Mouse (Mus musculus) induced T-regulatory cell, adult 2 months (primary cell): Measurements from ENCODE around the gene Mon1a.
A peak's percentile ranks its signal among the peaks of the same experiment; 100 is the strongest.

Experiments used
- DNase-seq: peaks from one replicate; pipeline ENCODE4 v3.0.0-alpha.2; 2012; ENCODE audit warnings: low read depth

The Mon1a gene

DNA sequence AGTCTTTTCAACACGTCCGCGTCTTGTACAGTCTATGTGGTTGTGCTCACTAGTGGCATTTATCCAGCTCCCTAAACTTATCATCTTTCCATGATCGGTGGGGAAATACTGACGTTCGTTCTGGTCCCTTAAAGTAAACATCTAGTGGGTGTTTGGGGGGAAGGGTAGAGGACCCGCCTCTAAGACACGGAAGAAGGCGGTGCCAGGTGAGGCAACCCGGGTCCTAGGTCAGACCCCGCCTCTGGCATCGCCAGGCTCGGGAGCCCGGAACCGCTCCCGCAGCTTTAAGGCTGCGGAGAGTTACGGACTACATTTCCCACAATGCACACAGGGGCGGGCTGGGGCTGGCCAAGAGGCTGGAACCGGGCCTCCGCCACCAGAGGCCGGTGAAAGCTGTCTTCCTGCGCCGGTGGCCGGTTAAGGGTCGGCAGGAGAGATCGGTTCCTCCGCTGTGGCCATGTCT is at the start of gene Mon1a:
Gene Mon1a (plus strand): TSS at position 348 of the 463 bp plus-strand sequence.
- peak; percentile 94 for DNase-seq

DNA sequence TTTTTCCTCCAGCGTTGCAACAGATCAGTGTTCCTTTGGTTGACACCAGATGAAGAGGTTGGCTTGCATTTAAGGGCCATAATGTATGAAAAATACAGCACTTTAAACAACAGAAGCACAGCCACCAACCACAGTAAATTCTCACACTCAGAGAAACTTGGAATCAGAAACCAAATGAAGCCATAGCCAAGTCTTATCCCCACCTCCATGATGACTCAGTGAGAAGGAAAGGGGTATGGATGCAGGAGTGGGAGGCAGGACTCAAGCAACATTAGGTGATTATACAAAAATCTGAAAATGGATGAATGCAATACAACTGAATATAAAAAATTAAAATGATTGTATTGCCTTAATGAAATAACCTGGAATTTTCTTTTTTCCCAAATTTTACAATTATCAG is 49.1 kb upstream of the Mon1a start:
- no peak for DNase-seq

DNA sequence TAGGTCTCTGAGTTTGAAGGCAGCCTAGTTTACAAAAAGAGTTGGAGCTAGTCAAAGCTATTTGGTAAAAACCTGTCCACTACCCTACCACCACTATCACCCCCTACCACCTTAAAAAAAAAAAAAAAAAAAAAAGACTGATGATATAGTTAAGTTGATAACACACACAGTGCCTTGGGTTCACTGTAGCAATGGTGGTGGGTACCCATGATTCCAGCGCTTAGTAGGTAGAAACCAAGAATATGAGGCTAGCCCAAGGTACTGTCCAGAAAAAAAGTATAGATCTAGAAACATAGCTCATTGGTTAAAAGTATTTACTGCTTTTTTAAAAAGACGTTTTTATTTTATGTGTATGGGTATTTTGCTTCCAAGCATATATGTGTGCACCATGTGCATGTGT is 45.2 kb upstream of the Mon1a start:
- DNase-seq: no peak

DNA sequence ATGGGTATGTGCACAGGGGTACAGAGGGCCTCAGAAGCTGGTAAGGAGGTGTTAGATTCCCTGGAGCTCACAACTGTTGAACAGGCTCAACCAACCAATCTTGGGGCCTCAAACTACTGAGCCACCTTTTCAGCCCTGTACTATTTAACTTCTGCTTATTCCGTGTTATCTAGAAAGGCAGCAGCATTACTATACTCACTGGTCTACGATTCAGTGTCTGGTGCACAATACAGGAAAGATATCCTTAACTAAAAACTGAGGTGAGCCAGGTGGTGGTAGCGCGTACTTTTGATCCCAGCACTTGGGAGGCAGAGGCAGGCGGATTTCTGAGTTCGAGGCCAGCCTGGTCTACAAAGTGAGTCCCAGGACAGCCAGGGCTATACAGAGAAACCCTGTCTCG is 39.0 kb upstream of the Mon1a start:
- no peak for DNase-seq

DNA sequence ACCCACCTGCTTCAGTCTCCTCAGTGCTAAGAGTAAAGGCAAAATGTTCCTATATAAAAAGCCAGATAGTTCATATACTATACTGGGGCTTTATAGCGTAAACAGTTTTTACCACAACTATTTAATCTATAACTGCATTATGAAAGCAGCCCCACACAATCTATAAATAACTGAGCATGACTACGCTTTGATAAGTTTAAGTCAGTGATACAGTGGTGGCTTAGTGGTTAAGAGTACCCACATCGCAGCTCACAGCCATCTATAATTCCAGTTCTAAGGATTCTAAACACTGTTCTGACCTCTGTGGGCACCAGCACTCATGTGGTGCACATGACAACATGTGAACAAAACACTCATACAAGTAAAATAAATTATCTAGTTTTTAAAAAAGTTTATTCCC is 29.6 kb upstream of the Mon1a start:
- no peak for DNase-seq

DNA sequence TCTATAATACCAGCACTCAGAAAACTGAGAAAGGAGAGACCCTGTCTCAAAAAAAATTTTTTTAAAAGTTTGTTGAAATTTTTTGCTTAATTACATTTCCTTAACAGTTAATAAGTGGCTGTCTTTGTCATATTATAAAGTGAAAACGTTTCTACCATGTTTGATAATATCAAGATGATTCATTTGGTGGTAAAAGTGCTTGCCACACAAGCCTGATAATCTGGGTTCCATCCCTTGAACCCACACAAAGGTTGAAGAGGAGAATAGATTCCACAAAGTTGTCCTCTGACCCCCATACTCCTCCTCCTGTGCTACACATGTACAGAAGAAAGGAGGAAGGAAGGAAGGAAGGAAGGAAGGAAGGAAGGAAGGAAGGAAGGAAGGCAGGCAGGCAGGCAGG is 23.5 kb upstream of the Mon1a start:
- no peak for DNase-seq

DNA sequence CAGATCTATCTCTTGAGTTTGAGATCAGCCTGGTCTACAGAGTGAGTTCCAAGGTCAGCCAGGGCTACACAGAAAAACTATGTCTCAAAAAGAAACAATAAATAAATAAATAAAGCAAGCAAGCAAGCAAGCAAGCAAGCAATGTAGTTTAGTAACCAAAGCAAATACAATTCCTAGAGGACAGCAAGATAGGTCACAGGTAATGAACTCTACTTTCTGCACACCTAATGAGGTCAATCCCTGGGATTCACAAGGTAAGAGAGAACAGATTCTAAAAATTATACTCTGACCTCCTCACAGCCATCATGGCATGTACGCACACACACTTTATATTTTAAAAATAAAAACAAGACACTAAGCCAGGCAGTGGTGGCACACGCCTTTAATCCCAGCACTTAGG is 21.9 kb upstream of the Mon1a start:
- DNase-seq: no peak

DNA sequence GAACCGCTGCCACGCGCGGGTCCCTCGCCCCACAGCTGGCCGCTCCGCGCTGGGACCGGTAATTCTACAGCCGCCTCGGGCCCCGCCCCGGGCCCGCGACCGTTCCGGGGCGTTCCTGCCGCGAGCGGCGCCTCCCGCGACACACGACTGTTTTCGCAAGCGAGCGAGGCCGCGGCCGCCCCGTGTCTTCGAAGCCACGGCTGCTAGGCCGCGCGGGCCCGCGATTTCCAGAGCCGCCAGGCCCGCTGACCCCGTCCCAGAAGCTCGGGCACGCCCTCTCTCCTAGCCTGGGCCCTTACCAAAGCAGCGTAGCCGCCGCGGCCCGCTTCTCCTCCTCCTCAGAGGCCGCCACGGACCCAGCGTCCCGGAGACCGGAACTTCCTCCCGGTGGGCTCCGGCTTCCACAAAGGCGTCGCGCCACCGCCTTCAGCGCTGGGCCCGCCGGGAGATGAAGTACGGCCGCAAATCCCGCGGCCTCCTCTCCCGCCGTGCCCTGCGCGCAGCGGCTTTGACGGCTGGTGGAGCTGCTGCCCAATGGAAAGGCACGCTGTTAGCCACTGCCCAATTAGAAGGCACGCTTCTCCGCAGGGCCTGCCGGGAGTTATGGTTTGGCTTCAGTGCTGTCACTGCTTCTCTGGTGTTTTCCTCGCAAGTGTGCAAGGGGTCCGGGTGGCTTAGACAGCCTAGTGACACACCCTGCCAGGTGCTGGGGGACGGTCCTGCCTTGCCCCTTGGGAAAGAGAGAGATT is 15.4 kb upstream of the Mon1a start:
- peak; percentile 95 for DNase-seq

DNA sequence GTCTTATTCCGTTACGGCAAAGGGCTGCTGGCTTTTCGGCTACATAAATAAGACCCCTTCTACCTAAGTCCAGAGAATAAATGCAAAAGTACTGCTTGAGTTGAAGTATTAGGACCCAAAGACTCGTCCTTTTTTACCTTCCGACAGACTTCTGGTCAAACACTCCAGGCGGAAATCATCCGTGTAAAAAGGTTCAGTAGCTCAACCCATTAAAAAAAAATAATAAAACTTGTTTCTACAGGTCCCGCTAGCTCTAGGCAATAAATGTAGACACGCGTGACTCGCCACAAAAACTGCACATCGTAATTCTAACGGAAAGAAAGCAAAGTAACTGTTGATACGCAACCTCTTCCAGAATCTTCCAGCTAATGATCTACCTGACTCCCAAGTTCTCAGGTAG is 14.8 kb upstream of the Mon1a start, which contains the start of gene Rbm6:
Gene Rbm6 (minus strand): TSS at position 101 of the 400 bp plus-strand sequence.
- DNase-seq: no peak

DNA sequence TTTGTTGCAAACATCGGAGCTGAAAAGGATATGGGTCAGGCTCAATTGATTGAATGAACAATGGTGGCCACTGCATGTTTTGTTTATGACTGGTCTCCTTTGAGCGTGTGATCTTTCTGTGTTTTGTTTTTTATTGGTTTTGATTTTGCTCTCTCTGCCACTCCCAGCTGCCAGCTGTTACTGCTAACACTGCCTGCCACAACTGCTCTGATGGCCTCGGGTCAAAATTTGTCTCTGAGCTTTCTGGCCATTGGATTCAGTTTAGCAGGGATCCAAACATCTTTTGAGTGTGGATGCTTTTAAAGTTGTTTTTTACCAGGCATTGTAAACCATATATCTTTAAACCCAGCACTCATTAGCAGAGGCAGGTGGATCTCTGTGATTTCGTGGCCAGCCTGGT is 7.5 kb upstream of the Mon1a start:
- DNase-seq: no peak

DNA sequence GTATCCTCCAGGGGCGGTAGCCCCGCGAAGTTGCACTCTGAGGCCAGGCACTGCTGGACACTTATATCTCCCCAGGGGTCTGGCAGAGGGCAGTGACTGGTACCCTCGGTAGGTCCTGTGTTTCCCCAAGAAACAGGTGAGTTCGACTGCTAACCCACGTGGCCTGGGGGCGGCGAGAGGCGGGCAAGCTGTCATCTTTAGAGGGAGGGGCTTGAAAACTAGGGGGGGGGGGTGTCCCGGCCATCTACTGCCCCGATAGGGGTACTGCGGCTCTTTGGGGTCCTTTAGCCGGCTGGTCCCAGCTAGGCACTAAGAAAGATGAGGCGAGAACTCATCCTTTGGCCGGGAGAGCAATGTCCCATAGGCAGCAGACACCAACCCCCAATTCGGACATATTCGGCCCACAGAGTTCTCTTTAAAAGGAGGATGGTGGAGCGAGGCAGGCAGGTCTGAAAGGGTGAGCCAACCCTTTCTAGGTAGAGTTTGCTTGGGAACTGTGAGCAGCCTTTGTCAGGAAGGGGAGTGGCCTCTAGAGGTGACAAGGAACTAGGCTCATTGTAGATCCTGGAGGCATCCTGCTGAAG is 408 bp downstream of the Mon1a start:
- DNase-seq: peak; percentile 77

DNA sequence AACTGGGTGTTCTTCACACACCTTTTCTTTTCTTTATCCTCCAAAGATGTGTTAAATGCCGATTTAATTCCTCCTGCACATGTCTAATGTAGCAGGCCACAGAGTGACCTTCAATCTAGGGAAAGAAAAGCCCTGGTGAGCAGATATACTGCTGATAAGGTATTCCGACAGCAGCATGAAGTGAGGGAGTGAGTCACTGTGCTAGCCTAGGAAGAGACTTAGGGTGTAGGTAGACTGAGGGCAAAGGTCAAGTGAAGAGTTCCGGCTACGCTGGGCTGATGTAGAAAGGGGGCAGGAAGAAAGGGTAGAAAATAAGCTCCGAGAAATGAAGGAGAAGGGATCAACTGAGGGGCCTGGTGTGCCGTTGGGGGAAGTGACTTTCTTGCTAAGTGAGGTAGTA is 2.3 kb downstream of the Mon1a start:
- no peak for DNase-seq

DNA sequence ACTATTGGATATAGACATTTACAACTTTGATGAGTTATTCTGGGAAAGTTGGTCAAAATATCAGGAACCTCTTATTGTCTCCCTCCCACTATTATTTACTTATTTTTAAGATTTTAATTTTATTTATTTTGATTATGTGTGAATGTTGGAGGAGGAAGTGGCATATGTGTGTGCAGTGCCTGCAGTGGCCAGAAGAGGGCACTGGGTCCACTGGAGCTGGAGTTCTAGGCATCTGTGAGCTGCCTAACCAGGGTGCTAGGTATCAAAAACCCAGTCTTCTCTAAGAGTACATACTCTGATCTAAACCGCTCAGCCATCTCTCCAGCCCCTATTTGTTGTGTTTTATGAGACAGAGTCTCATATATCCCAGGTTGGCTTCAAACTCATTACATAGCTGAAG is 3.1 kb downstream of the Mon1a start:
- DNase-seq: peak; percentile 61

DNA sequence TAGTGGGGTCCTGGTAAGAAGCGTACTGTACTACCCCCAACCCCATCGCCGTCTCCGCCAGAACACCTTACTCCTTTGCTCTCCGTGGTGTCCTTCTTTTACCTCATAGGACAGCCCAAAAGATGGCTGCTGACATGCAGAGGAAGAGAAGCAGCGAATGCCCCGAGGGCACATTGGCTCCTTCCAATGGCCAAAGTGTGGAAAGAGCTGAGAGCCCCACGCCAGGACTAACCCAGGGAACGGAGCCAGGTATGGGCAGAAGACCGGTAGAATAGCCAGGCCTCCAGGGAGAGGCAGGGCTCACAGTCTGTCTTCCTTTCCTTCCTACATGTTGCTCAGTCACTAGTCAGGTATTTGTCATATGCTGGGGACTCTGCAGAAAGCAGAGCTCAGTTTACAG is 10.6 kb downstream of the Mon1a start:
- no peak for DNase-seq

DNA sequence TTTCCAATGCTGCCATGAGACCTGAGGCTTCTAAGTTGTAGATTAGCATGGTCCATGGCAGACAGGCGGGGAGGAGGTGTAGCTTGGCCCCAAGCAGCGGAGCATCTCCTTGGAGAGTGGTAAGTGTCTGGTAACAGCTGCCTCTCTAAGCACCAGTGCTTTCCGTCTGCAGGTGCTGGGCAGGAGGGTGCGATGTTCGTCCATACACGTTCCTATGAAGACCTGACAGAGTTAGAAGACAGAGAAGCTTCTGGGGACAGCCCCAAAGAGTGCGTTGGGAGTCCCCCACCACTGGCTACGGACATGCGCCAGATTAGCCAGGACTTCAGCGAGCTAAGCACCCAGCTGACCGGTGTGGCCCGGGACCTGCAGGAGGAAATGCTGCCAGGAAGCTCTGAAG is 11.9 kb downstream of the Mon1a start:
- no peak for DNase-seq

DNA sequence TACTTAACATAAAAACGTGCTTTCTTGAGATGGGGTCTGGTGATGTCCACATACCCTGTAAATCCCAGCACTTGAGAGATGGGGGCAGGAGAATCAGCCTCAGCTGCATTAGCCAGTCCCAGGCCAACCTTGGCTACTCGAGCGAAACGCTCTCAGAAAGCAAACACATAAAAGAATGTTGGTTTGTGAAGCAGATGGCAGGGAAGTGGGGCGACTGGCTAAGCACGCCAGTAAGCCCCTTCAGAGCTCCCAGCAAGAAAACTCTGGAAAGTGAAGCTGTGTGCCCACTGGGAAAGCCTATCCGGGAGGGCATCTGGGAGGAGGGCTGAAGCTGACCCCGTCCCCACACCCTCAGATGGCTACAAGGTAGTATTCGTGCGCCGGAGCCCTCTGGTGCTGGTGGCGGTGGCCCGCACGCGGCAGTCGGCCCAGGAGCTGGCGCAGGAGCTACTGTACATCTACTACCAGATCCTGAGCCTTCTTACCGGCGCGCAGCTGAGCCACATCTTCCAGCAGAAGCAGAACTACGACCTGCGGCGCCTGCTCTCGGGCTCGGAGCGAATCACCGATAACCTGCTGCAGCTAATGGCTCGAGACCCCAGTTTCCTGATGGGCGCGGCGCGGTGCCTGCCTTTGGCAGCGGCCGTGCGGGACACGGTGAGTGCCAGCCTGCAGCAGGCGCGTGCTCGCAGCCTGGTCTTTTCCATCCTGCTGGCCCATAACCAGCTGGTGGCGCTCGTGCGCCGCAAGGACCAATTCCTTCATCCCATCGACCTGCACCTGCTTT is 13.1 kb downstream of the Mon1a start:
- DNase-seq: no peak

DNA sequence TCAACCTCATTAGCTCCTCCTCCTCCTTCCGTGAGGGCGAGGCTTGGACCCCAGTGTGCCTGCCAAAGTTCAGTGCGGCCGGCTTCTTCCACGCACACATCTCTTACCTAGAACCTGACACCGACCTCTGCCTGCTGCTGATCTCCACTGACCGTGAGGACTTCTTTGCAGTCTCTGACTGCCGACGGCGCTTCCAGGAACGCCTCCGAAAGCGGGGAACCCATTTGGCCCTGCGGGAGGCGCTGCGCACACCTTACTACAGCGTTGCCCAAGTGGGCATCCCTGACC is 13.6 kb downstream of the Mon1a start:
- DNase-seq: no peak

DNA sequence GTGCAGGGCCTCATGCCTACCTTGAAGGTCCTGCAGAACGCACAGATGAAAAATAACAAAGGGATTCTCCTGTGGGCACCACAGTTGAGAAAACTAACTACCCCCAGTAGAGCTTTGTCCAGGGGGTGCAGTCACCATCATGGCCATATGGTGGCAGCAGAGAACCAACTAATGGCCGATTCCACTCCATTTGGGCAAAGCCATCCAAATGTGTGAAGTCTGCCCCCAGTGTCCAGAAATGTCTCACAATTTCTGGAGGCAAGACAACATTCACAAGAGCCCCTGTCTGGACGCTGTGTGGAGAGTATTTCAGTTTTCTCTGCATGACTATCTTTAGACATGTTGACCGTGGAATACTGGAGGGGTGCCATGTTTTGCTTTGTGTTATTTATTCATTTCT is 16.8 kb downstream of the Mon1a start:
- peak; percentile 91 for DNase-seq

DNA sequence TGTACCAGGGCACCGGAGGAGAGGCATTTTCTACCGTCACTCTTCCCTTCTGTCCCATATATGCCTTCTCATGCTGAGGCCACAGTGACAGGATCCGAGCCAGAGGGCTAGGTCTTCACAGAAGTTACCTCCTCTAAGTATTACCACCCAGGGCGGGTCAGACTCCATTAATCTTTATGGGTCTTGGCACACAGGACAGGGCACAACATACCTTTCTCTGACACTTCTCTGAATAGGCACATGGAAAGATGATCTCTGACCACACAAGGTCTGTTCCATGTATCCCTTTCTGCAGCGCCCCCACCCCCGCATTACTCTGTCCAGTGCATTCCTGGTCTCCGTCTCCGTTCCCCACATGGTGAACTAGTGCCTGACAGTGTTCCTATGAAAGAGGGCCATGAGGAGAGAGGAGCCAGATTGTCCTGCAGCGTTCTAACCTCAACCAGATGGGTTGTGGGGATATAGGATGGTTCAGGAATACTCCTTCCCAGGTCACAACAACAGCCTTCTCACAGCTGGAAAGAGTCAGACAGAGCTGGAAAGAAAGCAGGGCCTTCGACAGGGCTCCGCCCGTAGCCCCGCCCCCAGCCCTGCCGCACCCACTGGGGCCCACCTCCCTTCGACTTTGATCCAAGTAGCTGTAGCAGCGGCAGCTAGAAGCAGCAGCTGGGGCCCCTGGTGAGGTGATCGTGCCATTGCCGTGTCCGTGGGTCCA is 18.5 kb downstream of the Mon1a start, which contains the start of gene Mst1r:
Gene Mst1r (plus strand): TSS at position 622 of the 715 bp plus-strand sequence.
- peak; percentile 43 for DNase-seq

DNA sequence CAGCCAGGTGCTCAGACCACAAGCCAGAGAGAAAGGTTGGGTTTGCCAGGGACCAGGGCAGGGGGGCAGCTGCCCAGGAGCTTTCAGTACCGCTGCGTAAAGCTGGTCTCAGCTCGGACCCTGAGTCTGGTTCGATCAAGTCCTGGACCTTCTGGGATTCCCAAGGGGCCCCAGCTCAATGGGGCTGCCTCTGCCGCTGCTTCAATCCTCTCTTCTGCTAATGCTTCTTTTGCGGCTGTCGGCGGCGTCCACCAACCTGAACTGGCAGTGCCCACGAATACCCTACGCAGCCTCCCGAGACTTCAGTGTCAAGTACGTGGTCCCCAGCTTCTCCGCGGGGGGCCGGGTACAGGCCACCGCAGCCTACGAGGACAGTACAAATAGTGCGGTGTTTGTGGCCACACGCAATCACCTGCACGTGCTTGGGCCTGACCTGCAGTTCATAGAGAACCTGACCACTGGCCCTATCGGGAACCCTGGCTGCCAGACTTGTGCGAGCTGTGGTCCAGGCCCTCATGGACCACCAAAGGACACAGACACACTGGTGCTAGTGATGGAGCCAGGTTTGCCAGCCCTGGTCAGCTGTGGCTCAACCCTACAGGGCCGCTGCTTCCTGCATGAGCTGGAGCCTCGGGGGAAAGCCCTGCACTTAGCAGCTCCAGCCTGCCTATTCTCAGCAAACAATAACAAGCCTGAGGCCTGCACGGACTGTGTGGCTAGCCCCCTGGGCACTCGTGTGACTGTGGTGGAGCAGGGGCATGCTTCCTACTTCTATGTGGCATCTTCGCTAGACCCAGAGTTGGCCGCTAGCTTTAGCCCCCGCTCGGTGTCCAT is 19.2 kb downstream of the Mon1a start:
- no peak for DNase-seq

DNA sequence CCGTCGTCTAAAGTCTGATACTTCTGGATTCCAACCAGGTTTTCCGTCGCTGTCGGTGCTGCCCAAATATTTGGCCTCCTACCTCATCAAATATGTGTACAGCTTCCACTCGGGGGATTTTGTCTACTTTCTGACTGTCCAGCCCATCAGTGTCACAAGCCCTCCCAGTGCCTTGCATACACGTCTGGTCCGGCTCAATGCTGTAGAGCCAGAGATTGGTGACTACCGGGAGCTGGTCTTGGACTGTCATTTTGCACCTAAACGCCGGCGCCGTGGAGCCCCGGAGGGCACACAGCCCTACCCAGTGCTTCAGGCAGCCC is 19.8 kb downstream of the Mon1a start:
- DNase-seq: no peak
